Mouse (Mus musculus) brain, adult 2 months (tissue): ENCODE data around the gene Zfp553.

Experiments
- DNase-seq: peaks from one replicate; pipeline ENCODE4 v3.0.0; 2011; ENCODE audit warnings: low read depth, low spot score

Zfp553 gene

GRCm38 (mm10) chr7:127271093-127271492, 38.2 kb downstream of the Zfp553 start:
- DNase-seq: no peak

- DNase-seq: no peak
Measured at GRCm38 (mm10) chr7:127272566-127272965, 39.7 kb downstream of the Zfp553 start.

DNA sequence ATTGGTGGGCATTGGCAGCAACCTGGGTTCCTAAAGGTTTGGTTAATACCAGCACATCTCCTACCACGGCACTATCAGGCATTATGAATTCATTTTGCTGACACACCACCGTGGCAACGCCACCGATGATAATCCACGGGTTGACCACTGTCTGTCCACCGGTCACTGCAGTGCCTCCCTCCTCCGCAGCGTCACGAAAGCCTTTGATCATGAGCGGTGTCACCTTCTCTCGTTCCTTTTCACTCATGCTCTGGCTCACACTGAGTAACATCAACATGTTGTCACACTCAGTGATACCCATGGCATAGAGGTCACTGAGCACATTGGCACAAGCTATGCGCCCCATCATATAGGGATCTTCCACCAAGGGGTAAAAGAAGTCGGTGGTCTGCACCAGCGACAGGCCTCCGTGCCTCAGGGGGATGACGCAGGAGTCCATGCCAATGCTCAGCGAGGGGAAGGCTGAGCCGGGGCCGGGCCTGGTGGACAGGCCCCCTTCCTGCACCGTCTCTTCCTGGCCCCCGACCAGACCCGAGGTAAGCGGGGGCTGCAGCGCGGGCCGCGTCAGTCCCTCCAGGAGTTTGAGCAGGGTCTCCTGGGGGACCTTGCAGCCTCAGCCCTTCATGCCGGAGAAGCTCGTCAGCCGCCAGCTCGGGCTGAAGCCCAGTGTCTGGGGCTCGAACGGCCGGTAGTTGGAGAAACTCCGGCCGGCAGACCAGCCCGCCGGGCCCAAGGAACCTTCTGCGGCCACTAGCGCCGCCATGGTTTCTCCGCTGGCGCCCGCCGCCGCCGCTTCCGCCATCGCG, 40.5 kb downstream of the Zfp553 start:
- peak; percentile 27 for DNase-seq

DNA sequence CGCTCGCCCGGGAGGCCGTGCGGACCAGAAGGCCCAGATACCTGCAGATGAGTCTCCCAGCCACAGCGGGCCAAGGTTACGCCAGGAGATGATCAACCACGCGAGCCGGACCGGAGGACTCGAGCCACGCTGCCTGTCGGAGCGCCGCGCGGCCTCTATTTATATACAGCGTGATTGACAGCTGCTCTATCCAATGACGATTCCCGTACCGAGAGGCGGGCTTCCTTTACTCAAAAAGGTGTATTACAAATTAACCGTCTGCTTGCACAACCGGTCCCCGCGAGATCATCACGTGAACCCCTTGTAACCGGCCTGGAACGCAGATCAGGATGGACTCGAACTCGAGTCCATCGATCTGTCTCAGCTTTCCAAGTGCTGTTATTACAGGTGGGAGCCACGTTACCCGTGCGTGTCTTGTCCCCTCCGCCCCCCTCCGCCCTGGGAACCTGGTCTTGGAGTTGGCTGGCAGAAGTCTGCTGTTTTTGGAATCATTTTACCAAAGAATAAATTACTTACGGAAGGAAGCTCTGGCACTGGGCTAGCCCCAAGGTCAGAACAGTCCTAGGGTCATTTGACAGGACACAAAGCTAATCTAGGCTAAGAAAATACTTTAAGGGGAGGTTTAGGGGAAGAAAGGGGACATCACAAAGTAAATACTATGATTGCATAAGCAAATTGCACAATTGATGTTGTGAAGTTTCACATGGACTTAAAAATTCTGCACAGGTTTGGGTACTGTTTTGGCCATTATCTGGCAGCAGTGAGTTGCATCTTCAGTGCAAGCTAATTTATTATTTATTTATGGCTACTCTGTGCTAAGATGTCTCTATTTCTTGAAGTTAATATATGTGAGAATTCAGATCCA, 41.3 kb downstream of the Zfp553 start, which contains the start of gene Sephs2:
TSS of gene Sephs2 (minus strand) at position 131 of the 865 bp plus-strand sequence.
- peak; percentile 99 for DNase-seq

- DNase-seq: no peak
Measured at GRCm38 (mm10) chr7:127276519-127276961, 43.7 kb downstream of the Zfp553 start.

GRCm38 (mm10) chr7:127278311-127278710, 45.5 kb downstream of the Zfp553 start:
- peak; percentile 53 for DNase-seq

DNA sequence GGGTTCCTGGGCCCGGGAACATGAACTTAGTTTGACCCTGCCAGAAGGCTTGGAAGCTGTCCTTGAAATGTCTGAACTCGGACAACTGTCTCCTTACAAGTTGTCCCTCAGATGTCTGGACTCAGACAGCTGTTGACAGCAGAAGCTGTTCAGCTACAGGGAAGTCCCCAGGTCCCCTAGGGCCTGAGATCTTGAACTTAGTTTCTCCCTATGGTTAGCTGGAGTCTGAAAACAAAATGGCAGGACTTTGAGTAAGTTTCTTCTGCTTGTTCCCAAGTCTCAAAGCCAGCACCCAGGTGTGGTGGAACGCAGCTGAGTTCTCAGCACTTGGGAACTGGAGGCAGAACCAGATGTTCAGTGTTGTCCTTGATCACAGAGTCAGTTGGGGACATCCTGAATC, 47.2 kb downstream of the Zfp553 start:
- DNase-seq: no peak

DNA sequence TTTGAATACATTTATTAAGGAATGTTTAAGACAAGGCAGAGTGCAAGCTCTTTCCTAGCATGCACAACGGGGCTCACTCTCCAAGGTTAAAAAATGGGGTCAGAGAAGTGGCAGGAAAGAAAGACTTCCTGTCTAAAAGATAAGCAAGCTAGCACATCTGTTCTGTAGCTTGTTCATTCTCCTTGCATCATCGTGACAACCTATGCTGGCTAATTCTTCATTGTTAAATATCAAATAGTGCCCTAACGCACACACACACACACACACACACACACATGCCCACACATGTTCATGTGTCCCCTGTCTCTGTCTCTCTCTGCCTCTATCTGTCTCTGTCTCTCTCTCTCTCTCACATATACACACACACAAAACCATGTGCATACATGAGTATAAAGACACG, 48.3 kb downstream of the Zfp553 start:
- DNase-seq: no peak

DNA sequence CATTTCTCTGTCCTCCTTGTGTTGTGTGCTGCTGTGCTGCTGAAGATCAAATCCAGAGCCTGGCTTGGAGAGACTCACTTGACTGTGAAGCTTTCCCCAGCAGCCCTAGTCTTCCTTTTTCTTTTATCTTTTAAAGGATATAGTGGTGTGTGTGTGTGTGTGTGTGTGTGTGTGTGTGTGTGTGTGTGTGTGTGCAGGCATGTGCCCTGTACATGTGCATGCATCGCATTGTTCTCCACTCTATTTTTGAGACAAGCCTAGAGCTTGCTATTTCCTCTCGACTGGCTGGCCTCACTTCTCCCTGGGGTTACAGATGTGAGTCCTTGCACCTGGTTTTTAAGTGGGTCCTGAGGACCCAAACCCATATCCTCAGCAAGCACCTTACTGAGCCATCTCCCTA, 49.3 kb downstream of the Zfp553 start:
- no peak for DNase-seq

GRCm38 (mm10) chr7:127285154-127285553, 52.3 kb downstream of the Zfp553 start:
- DNase-seq: no peak
